Mouse (Mus musculus): Measurements from ENCODE around the gene Tmem161a.
"Not testable (repeated sequence)": the region's sequence is repeated elsewhere in the genome, so short reads cannot be mapped to it uniquely, and the experiment has no call there.

Gene Tmem161a

GRCm38 (mm10) chr8:70212112-70213055, 40.2 kb downstream of the Tmem161a start, which contains the start of gene Slc25a42:
TSS of gene Slc25a42 (minus strand) at chr8:70212305.
- DNase-seq: peak; percentile 100

GRCm38 (mm10) chr8:70214411-70214810, 42.3 kb downstream of the Tmem161a start:
- no peak for DNase-seq

- DNase-seq: no peak
Observed at GRCm38 (mm10) chr8:70215092-70215491, 42.9 kb downstream of the Tmem161a start.

- not testable (repeated sequence) for DNase-seq
Observed at GRCm38 (mm10) chr8:70216161-70216560, 44.0 kb downstream of the Tmem161a start.

DNA sequence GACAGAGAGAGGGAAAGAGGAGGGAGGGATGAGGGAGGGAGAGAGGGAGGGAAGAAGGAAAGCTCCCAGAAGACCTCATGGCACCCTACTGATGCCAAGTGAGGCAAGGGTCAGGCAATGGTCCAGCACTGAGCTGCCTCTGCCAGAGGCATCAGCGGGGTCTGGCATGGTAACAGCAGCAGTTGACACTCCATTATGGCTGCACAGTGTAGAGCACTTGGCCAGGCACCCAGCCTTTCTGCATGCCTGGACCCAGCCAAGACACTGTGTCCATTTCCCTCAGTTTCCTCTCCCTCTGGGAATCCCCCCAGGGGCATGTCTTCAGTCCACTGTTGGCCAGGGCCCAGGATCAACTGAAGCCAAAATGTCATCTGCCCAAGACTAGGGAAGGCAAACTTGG, 44.4 kb downstream of the Tmem161a start:
- peak; percentile 95 for DNase-seq

GRCm38 (mm10) chr8:70217441-70217840, 45.3 kb downstream of the Tmem161a start:
- peak; percentile 95 for DNase-seq

- DNase-seq: peak; percentile 70
Observed at GRCm38 (mm10) chr8:70219107-70219684, 47.0 kb downstream of the Tmem161a start.

- peak; percentile 90 for DNase-seq
Observed at GRCm38 (mm10) chr8:70220236-70220840, 48.2 kb downstream of the Tmem161a start.

- peak; percentile 45 for DNase-seq
Observed at GRCm38 (mm10) chr8:70220911-70221310, 48.8 kb downstream of the Tmem161a start.

DNA sequence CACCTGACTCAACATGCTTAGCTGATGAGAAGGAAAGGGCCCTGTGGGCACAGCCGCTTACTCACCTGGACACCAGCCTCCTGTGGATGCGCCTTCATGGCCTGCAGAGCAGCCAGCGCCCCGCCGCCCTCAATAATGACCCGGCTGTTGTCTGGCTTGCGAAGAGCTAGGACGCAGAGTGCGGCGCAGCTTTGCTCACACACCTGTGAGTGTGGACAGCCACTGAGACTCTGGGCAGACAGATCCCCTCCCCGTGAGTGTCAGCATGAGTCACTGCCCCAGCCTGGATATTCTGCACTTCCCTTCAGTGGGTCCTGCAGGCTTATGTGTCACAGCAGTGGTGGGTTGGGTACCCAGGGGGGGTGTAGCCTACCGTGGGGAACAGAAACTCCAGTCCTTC, 49.9 kb downstream of the Tmem161a start:
- peak; percentile 34 for DNase-seq

- peak; percentile 89 for DNase-seq
Observed at GRCm38 (mm10) chr8:70223341-70223740, 51.2 kb downstream of the Tmem161a start.

DNA sequence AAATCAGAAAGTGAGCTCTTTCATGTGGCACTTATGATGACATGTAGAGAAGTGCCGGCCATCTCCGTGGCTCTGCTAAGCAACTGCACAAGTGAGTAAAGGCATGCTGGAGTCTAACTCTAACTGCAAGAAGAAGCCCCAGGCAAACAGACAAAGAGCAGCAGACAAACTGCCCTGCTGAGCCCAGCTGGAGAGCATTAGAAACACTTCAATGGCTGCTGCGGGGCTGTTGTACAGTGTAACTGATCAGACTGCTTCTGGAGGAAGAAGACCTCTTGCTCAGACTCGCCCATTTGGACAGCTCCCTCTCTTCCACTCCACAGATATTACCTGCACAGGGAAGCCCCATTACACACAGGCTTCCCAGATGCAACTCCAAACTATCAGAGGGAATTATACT, 55.8 kb downstream of the Tmem161a start:
- DNase-seq: no peak

- DNase-seq: no peak
Observed at GRCm38 (mm10) chr8:70230837-70231236, 58.7 kb downstream of the Tmem161a start.

Measured in kidney, adult 9 months (tissue).